Comparison of ENCODE assay signal across 37 mouse cellular contexts in genomic region chr12:80662322-80662721, GRCm38 (mm10). TPM values are rescaled to one million over a fixed set of nuclear protein-coding genes. Genes with fewer than 3 reads are reported as not detected.
"Had no signal": no experiment of that assay in that cellular context is flagged by ENCODE, and none has a peak within 500 bp of the region (broad histone marks: within the 10 kb centered on the region; RNA-seq: fewer than 3 reads in every experiment).

No protein-coding gene starts in this region.

- H3K27ac ChIP-seq: heart, embryonic 10.5 days; heart, embryonic 13.5 days; heart, embryonic 15.5 days; hindbrain, embryonic 10.5 days; hindbrain, embryonic 12.5 days; hindbrain, embryonic 13.5 days; hindbrain, embryonic 14.5 days; hindbrain, embryonic 15.5 days; hindbrain, postnatal 0 days; intestine, embryonic 15.5 days; kidney, embryonic 15.5 days; kidney, postnatal 0 days; layer of hippocampus, adult 2 months had no signal

- H3K9me3 ChIP-seq: heart, embryonic 10.5 days; heart, embryonic 12.5 days; heart, embryonic 13.5 days; heart, embryonic 15.5 days; hindbrain, embryonic 10.5 days; hindbrain, embryonic 12.5 days; hindbrain, embryonic 13.5 days; hindbrain, embryonic 15.5 days; intestine, embryonic 15.5 days; kidney, embryonic 15.5 days had no signal

- H3K4me3 ChIP-seq: heart, embryonic 10.5 days; heart, embryonic 12.5 days; heart, embryonic 13.5 days; heart, embryonic 15.5 days; hindbrain, embryonic 10.5 days; hindbrain, embryonic 12.5 days; hindbrain, embryonic 13.5 days; hindbrain, embryonic 15.5 days; intestine, embryonic 15.5 days; kidney, embryonic 15.5 days; layer of hippocampus, adult 2 months had no signal

- DNase-seq: heart, postnatal 10 days; heart, postnatal 14 days; heart, postnatal 36 days; heart, postnatal 4 days; kidney, adult 11 months; kidney, adult 18-20 months; kidney, adult 2 months; kidney, adult 8-10 months; kidney, adult 9 months; kidney, postnatal 10 days; kidney, postnatal 14 days; kidney, postnatal 25 days; kidney, postnatal 36 days; kidney, postnatal 4 days; layer of hippocampus, adult 9-11 months; layer of hippocampus, postnatal 36 days had no signal

- H3K4me2 ChIP-seq: heart, embryonic 11.5 days; heart, embryonic 12.5 days; heart, embryonic 13.5 days; heart, embryonic 15.5 days; hindbrain, embryonic 12.5 days; hindbrain, embryonic 13.5 days; hindbrain, embryonic 14.5 days; hindbrain, embryonic 15.5 days; intestine, embryonic 15.5 days; kidney, embryonic 15.5 days had no signal

- H3K27me3 ChIP-seq: heart, embryonic 12.5 days; heart, embryonic 13.5 days; heart, embryonic 15.5 days; hindbrain, embryonic 12.5 days; hindbrain, embryonic 13.5 days; hindbrain, embryonic 15.5 days; intestine, embryonic 15.5 days; kidney, embryonic 15.5 days had no signal

- ATAC-seq: hindbrain, embryonic 16.5 days; hindbrain, postnatal 0 days; inflammation-experienced regulatory T-cells, adult 6 months; intestine, embryonic 15.5 days; intestine, embryonic 16.5 days; intestine, postnatal 0 days had no signal

- H3K4me1 ChIP-seq: heart, embryonic 15.5 days; hindbrain, embryonic 10.5 days; hindbrain, embryonic 12.5 days; hindbrain, embryonic 13.5 days had no signal

- H3K9ac ChIP-seq: heart, embryonic 12.5 days; heart, embryonic 13.5 days; heart, embryonic 15.5 days; hindbrain, embryonic 12.5 days; hindbrain, embryonic 13.5 days; hindbrain, embryonic 14.5 days; hindbrain, embryonic 15.5 days; intestine, embryonic 15.5 days; kidney, embryonic 15.5 days had no signal

RNA-seq across cellular contexts. Expression of gene Plekhd1, which starts 30.1 kb away (rescaled TPM):
- total RNA-seq: heart, postnatal 25 days; hematopoietic stem cell, adult 5-6 weeks had no signal
